Mouse (Mus musculus): Measurements from ENCODE around the gene Grik4. TPM values are rescaled to one million over a fixed set of nuclear protein-coding genes. Genes with fewer than 3 reads are reported as not detected.

Gene Grik4
- total RNA-seq, 2 experiments from 2014 or later, result 1.2 to 1.5 TPM

GRCm38 (mm10) chr9:42757012-42757640 is 187.2 kb downstream of the Grik4 start:
- DNase-seq (ENCODE audit: low spot score in 2 of 2), result no peak

- no peak for DNase-seq (ENCODE audit: low spot score in 2 of 2)
These were observed 189.6 kb downstream of the Grik4 start for GRCm38 (mm10) chr9:42754699-42755098.

GRCm38 (mm10) chr9:42751160-42751559 is 193.1 kb downstream of the Grik4 start:
- DNase-seq (ENCODE audit: low spot score in 2 of 2), result no peak

GRCm38 (mm10) chr9:42750176-42750575 is 194.1 kb downstream of the Grik4 start:
- DNase-seq (ENCODE audit: low spot score in 2 of 2), result no peak

GRCm38 (mm10) chr9:42745982-42746381 is 198.3 kb downstream of the Grik4 start:
- no peak for DNase-seq (ENCODE audit: low spot score in 2 of 2)

GRCm38 (mm10) chr9:42742385-42742784 is 201.9 kb downstream of the Grik4 start:
- no peak for DNase-seq (ENCODE audit: low spot score in 2 of 2)

GRCm38 (mm10) chr9:42736697-42737335 is 207.5 kb downstream of the Grik4 start:
- DNase-seq (ENCODE audit: low spot score in 2 of 2), result no peak

GRCm38 (mm10) chr9:42735086-42735485 is 209.2 kb downstream of the Grik4 start:
- no peak for DNase-seq (ENCODE audit: low spot score in 2 of 2)

GRCm38 (mm10) chr9:42732731-42733318 is 211.5 kb downstream of the Grik4 start:
- DNase-seq (ENCODE audit: low spot score in 2 of 2), result no peak

GRCm38 (mm10) chr9:42728472-42728871 is 215.8 kb downstream of the Grik4 start:
- no peak for DNase-seq (ENCODE audit: low spot score in 2 of 2)

GRCm38 (mm10) chr9:42727661-42728060 is 216.6 kb downstream of the Grik4 start:
- DNase-seq (ENCODE audit: low spot score in 2 of 2), result no peak

GRCm38 (mm10) chr9:42727186-42727585 is 217.1 kb downstream of the Grik4 start:
- no peak for DNase-seq (ENCODE audit: low spot score in 2 of 2)

GRCm38 (mm10) chr9:42724099-42724498 is 220.2 kb downstream of the Grik4 start:
- DNase-seq (ENCODE audit: low spot score in 2 of 2), result no peak

- DNase-seq (ENCODE audit: low spot score in 2 of 2), result no peak
These were observed 221.8 kb downstream of the Grik4 start for GRCm38 (mm10) chr9:42722501-42722900.

- DNase-seq (ENCODE audit: low spot score in 2 of 2), result no peak
These were observed 222.6 kb downstream of the Grik4 start for GRCm38 (mm10) chr9:42721718-42722117.

- DNase-seq (ENCODE audit: low spot score in 2 of 2), result no peak
These were observed 223.1 kb downstream of the Grik4 start for GRCm38 (mm10) chr9:42721146-42721545.

GRCm38 (mm10) chr9:42713912-42714311 is 230.4 kb downstream of the Grik4 start:
- no peak for DNase-seq (ENCODE audit: low spot score in 2 of 2)

- DNase-seq (ENCODE audit: low spot score in 2 of 2), result no peak
These were observed 238.4 kb downstream of the Grik4 start for GRCm38 (mm10) chr9:42705848-42706247.

GRCm38 (mm10) chr9:42703191-42703854 is 241.0 kb downstream of the Grik4 start:
- no peak for DNase-seq (ENCODE audit: low spot score in 2 of 2)

- DNase-seq (ENCODE audit: low spot score in 2 of 2), result no peak
These were observed 241.8 kb downstream of the Grik4 start for GRCm38 (mm10) chr9:42702231-42703132.

GRCm38 (mm10) chr9:42701729-42702128 is 242.6 kb downstream of the Grik4 start:
- DNase-seq (ENCODE audit: low spot score in 2 of 2), result no peak
